Mouse (Mus musculus): ENCODE measurements around the gene Pde3b. TPM values are rescaled to one million over a fixed set of nuclear protein-coding genes. Genes with fewer than 3 reads are reported as not detected.

Gene Pde3b
- polyA plus RNA-seq, 1 experiment from 2014 or later = 8.0 TPM

- 91% methylated on average over 5 of the region's 5 CpGs for WGBS
- Histone ChIP-seq H3K27ac (replicated peaks) (no peak overlapping the region), H3K9me3 (replicated peaks) (no peaks in the 10 kb centered on the region), H3K27me3 (ENCODE audit: low read depth, poor library complexity, severe bottlenecking) (no peaks in the 10 kb centered on the region), H3K4me1 (no peaks in the 10 kb centered on the region), H3K36me3 (peaks cover 6% of the 10 kb centered on the region), H3K4me3 (no peak overlapping the region)
- no peak for DNase-seq (ENCODE audit: low spot score)
Measured at GRCm38 (mm10) chr7:114453300-114453990, 38.4 kb downstream of the Pde3b start.

GRCm38 (mm10) chr7:114454858-114455257 is 39.8 kb downstream of the Pde3b start:
- DNase-seq (ENCODE audit: low spot score) = no peak
- Histone ChIP-seq H3K36me3 (peaks cover 6% of the 10 kb centered on the region), H3K27me3 (ENCODE audit: low read depth, poor library complexity, severe bottlenecking) (no peaks in the 10 kb centered on the region), H3K4me1 (no peaks in the 10 kb centered on the region), H3K27ac (replicated peaks) (no peak overlapping the region), H3K9me3 (replicated peaks) (no peaks in the 10 kb centered on the region), H3K4me3 (no peak overlapping the region)
- WGBS = 89% methylated on average over 1 of the region's 1 CpGs

- no peaks in the 10 kb centered on the region for H3K27me3 ChIP-seq (ENCODE audit: low read depth, poor library complexity, severe bottlenecking)
- H3K27ac ChIP-seq (replicated peaks) = no peak overlapping the region
- H3K36me3 ChIP-seq = peaks cover 6% of the 10 kb centered on the region
- whole genome bisulfite sequencing = 87% methylated on average over 4 of the region's 4 CpGs
- H3K4me3 ChIP-seq = no peak overlapping the region
- DNase-seq (ENCODE audit: low spot score) = no peak
- H3K9me3 ChIP-seq (replicated peaks) = no peaks in the 10 kb centered on the region
- H3K4me1 ChIP-seq = no peaks in the 10 kb centered on the region
Measured at GRCm38 (mm10) chr7:114456904-114457303, 41.8 kb downstream of the Pde3b start.

- WGBS = 71% methylated on average over 1 of the region's 1 CpGs
- Histone ChIP-seq H3K9me3 (replicated peaks) (no peaks in the 10 kb centered on the region), H3K4me1 (no peaks in the 10 kb centered on the region), H3K27me3 (ENCODE audit: low read depth, poor library complexity, severe bottlenecking) (no peaks in the 10 kb centered on the region), H3K36me3 (peaks cover 6% of the 10 kb centered on the region), H3K27ac (replicated peaks) (no peak overlapping the region), H3K4me3 (no peak overlapping the region)
- no peak for DNase-seq (ENCODE audit: low spot score)
Measured at GRCm38 (mm10) chr7:114459909-114460308, 44.8 kb downstream of the Pde3b start.

GRCm38 (mm10) chr7:114461727-114462126 is 46.6 kb downstream of the Pde3b start:
- Histone ChIP-seq H3K9me3 (replicated peaks) (no peaks in the 10 kb centered on the region), H3K36me3 (peaks cover 6% of the 10 kb centered on the region), H3K27me3 (ENCODE audit: low read depth, poor library complexity, severe bottlenecking) (no peaks in the 10 kb centered on the region), H3K4me3 (no peak overlapping the region), H3K27ac (replicated peaks) (no peak overlapping the region), H3K4me1 (no peaks in the 10 kb centered on the region)
- 88% methylated on average over 2 of the region's 2 CpGs for WGBS
- no peak for DNase-seq (ENCODE audit: low spot score)

- Histone ChIP-seq H3K9me3 (replicated peaks) (no peaks in the 10 kb centered on the region), H3K27me3 (ENCODE audit: low read depth, poor library complexity, severe bottlenecking) (no peaks in the 10 kb centered on the region), H3K36me3 (no peaks in the 10 kb centered on the region), H3K4me3 (no peak overlapping the region), H3K4me1 (no peaks in the 10 kb centered on the region), H3K27ac (replicated peaks) (no peak overlapping the region)
- DNase-seq (ENCODE audit: low spot score) = no peak
- WGBS = 86% methylated on average over 3 of the region's 3 CpGs
Measured at GRCm38 (mm10) chr7:114466358-114466757, 51.3 kb downstream of the Pde3b start.

GRCm38 (mm10) chr7:114472471-114472870 is 57.4 kb downstream of the Pde3b start:
- H3K36me3 ChIP-seq = no peaks in the 10 kb centered on the region
- no peak overlapping the region for H3K4me3 ChIP-seq
- 55% methylated on average over 2 of the region's 2 CpGs for WGBS
- no peaks in the 10 kb centered on the region for H3K9me3 ChIP-seq (replicated peaks)
- peaks cover 7% of the 10 kb centered on the region for H3K4me1 ChIP-seq
- no peaks in the 10 kb centered on the region for H3K27me3 ChIP-seq (ENCODE audit: low read depth, poor library complexity, severe bottlenecking)
- no peak overlapping the region for H3K27ac ChIP-seq (replicated peaks)
- no peak for DNase-seq (ENCODE audit: low spot score)

GRCm38 (mm10) chr7:114474889-114475288 is 59.8 kb downstream of the Pde3b start:
- H3K27me3 ChIP-seq (ENCODE audit: low read depth, poor library complexity, severe bottlenecking) = no peaks in the 10 kb centered on the region
- no peaks in the 10 kb centered on the region for H3K9me3 ChIP-seq (replicated peaks)
- peaks cover 12% of the 10 kb centered on the region for H3K4me1 ChIP-seq
- no peaks in the 10 kb centered on the region for H3K36me3 ChIP-seq
- no peak overlapping the region for H3K4me3 ChIP-seq
- H3K27ac ChIP-seq (replicated peaks) = no peak overlapping the region
- WGBS = 80% methylated on average over 1 of the region's 1 CpGs
- no peak for DNase-seq (ENCODE audit: low spot score)

GRCm38 (mm10) chr7:114477884-114478283 is 62.8 kb downstream of the Pde3b start:
- WGBS = 88% methylated on average over 2 of the region's 2 CpGs
- no peak for DNase-seq (ENCODE audit: low spot score)
- Histone ChIP-seq H3K4me1 (peaks cover 5% of the 10 kb centered on the region), H3K27me3 (ENCODE audit: low read depth, poor library complexity, severe bottlenecking) (no peaks in the 10 kb centered on the region), H3K9me3 (replicated peaks) (no peaks in the 10 kb centered on the region), H3K36me3 (no peaks in the 10 kb centered on the region), H3K27ac (replicated peaks) (no peak overlapping the region), H3K4me3 (no peak overlapping the region)

- no peaks in the 10 kb centered on the region for H3K9me3 ChIP-seq (replicated peaks)
- DNase-seq (ENCODE audit: low spot score) = no peak
- no peak overlapping the region for H3K27ac ChIP-seq (replicated peaks)
- no peaks in the 10 kb centered on the region for H3K36me3 ChIP-seq
- 21% methylated on average over 5 of the region's 5 CpGs for WGBS
- no peak overlapping the region for H3K4me3 ChIP-seq
- H3K27me3 ChIP-seq (ENCODE audit: low read depth, poor library complexity, severe bottlenecking) = no peaks in the 10 kb centered on the region
- peaks cover 5% of the 10 kb centered on the region for H3K4me1 ChIP-seq
Measured at GRCm38 (mm10) chr7:114478901-114479300, 63.8 kb downstream of the Pde3b start.

GRCm38 (mm10) chr7:114479779-114480178 is 64.7 kb downstream of the Pde3b start:
- peaks cover 5% of the 10 kb centered on the region for H3K4me1 ChIP-seq
- H3K27me3 ChIP-seq (ENCODE audit: low read depth, poor library complexity, severe bottlenecking) = no peaks in the 10 kb centered on the region
- no peaks in the 10 kb centered on the region for H3K9me3 ChIP-seq (replicated peaks)
- DNase-seq (ENCODE audit: low spot score) = no peak
- H3K36me3 ChIP-seq = no peaks in the 10 kb centered on the region
- no peak overlapping the region for H3K27ac ChIP-seq (replicated peaks)
- H3K4me3 ChIP-seq = no peak overlapping the region
- 83% methylated on average over 4 of the region's 4 CpGs for WGBS

- no peaks in the 10 kb centered on the region for H3K36me3 ChIP-seq
- 85% methylated on average over 6 of the region's 6 CpGs for WGBS
- H3K4me1 ChIP-seq = peaks cover 5% of the 10 kb centered on the region; the same call in 1 of the 2 replicates
- no peak overlapping the region for H3K4me3 ChIP-seq
- no peaks in the 10 kb centered on the region for H3K9me3 ChIP-seq (replicated peaks)
- no peak for DNase-seq (ENCODE audit: low spot score)
- H3K27me3 ChIP-seq (ENCODE audit: low read depth, poor library complexity, severe bottlenecking) = no peaks in the 10 kb centered on the region
- no peak overlapping the region for H3K27ac ChIP-seq (replicated peaks)
Measured at GRCm38 (mm10) chr7:114480196-114480989, 65.3 kb downstream of the Pde3b start.

- H3K9me3 ChIP-seq (replicated peaks) = no peaks in the 10 kb centered on the region
- no peak overlapping the region for H3K4me3 ChIP-seq
- peaks cover 5% of the 10 kb centered on the region; the same call in 1 of the 2 replicates for H3K4me1 ChIP-seq
- H3K27ac ChIP-seq (replicated peaks) = no peak overlapping the region
- no peaks in the 10 kb centered on the region for H3K27me3 ChIP-seq (ENCODE audit: low read depth, poor library complexity, severe bottlenecking)
- WGBS = 78% methylated on average over 1 of the region's 1 CpGs
- no peak for DNase-seq (ENCODE audit: low spot score)
- H3K36me3 ChIP-seq = no peaks in the 10 kb centered on the region
Measured at GRCm38 (mm10) chr7:114481008-114481407, 65.9 kb downstream of the Pde3b start.
